Mouse (Mus musculus): ENCODE measurements around the gene Pcca. TPM values are rescaled to one million over a fixed set of nuclear protein-coding genes. Genes with fewer than 3 reads are reported as not detected.

Pcca gene
- total RNA-seq (2021): 10 to 100 TPM; 39.1 TPM
- long read RNA-seq, experiment 1, transcript Pcca-201 (24 exons, 2,592 nt): major isoform, 28 of 35 reads
- long read RNA-seq, experiment 1, partial matches to known transcripts: 3 of 35 reads
- long read RNA-seq, experiment 1, other reads (novel, unspliced or antisense): 4 of 35 reads
- long read RNA-seq, experiment 2, transcript Pcca-201 (24 exons, 2,592 nt): major isoform, 22 of 33 reads
- long read RNA-seq, experiment 2, partial matches to known transcripts: 1 of 33 reads
- long read RNA-seq, experiment 2, other reads (novel, unspliced or antisense): 10 of 33 reads

- DNase-seq: peak; percentile 96
Observed at GRCm38 (mm10) chr14:122534017-122534924, at the start of gene Pcca. Pcca (plus strand) TSS chr14:122534324.

GRCm38 (mm10) chr14:122484458-122484843, 49.7 kb upstream of the Pcca start:
- no peak for DNase-seq

DNA sequence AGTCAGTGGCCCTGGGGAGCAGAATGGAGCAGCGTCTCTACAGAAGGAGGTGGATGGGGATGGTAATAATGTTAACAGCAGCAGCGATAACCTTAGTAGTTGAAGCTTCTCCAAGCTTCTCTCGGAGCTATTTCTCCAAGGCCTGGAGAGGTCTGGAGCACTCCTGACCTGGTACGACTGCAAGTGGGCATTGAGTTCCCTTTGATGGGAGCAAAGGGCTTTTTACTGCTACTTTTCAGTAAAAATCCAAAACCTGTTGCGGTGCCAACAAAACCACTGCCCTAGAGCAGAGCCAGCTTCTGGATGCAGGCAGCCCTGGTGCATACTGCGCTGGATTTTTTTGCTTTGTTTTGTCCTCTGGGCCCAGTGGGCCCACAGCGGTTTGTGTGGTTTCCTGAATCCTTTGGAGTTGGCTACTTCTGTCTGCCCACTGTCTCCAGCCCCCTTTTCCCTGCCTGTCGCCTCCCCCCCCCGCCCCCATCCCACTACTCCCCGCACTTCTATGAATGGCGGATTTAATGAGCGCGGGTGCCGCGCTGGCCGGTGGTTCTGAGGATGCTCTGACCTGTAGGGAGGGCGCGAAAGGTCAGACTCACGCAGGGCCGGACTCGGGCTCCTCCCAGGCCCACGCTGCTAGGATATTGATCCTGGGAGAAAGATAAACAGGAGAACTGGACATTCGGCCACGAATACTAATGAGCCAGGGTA, 49.1 kb upstream of the Pcca start:
- no peak for DNase-seq

DNA sequence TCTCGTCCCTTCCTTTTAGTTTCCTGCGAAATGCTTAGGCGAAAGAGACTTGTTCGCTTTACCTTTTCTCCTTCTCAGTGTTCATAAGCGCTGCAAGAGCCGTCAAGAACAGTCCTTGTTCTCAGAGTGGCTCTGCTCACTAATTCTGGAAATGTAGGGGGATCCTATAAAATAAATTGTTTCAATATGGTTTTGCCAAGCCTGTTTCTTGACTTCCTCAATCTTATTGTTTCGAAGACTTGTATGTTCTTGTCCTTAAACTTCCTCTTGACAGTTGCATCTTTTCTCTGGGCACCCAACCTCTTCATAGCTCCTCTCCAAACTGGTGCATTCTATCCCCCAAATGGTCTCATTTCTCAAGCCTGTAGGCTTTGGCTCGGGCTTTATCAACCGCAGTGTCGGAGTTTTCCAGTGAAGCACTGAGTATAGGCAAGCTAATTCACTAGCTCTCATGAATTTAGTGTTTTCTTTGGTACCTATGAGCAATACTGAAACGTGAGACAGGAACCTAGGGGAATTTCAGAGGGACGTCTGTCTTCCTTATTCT, 48.4 kb upstream of the Pcca start:
- DNase-seq: no peak

- DNase-seq: no peak
Observed at GRCm38 (mm10) chr14:122486611-122487010, 47.5 kb upstream of the Pcca start.

DNA sequence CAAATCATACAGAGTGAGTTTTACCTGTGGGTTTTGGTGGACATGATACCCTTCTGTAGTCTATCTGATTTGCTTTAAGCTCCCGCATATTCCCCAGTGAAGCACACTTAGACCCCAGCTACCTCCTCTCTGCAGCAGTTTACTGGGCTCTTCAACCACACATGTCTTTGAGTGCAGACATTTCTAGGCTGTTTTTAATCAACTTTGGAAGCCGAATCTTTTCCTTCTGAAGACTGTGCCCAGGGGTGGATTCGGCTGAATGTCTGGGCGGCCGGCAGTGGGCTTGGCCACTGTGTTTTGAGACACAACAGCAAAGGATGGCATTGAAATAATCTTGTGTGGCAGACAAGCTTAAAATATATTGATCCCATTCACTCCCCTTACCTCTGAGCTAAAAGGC, 46.8 kb upstream of the Pcca start:
- DNase-seq: no peak

- DNase-seq: no peak
Observed at GRCm38 (mm10) chr14:122489041-122489440, 45.1 kb upstream of the Pcca start.

- no peak for DNase-seq
Observed at GRCm38 (mm10) chr14:122489686-122490414, 44.3 kb upstream of the Pcca start.

GRCm38 (mm10) chr14:122490441-122491328, 43.4 kb upstream of the Pcca start, which contains the start of gene Gm10837:
Gm10837 (plus strand) TSS chr14:122490586.
- DNase-seq: no peak

DNA sequence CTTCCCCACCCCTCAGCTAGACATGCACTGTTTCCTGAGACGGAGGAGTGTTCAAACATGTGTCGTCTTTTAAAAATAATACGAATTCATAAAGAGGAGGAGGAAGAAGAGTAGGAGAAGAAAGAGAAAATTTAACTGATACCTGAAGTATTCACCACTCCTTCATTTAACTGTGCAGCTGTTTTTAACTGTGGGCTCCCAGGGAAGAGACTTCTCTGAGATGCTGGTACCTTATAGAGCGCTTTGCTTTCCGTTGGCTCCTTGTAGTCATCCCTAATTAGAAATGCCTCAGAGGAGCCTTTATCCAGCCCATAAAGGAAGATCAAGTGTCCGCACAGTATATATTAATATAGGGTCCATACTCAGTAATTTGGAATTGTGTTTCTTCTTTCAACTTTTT, 42.6 kb upstream of the Pcca start:
- DNase-seq: no peak

DNA sequence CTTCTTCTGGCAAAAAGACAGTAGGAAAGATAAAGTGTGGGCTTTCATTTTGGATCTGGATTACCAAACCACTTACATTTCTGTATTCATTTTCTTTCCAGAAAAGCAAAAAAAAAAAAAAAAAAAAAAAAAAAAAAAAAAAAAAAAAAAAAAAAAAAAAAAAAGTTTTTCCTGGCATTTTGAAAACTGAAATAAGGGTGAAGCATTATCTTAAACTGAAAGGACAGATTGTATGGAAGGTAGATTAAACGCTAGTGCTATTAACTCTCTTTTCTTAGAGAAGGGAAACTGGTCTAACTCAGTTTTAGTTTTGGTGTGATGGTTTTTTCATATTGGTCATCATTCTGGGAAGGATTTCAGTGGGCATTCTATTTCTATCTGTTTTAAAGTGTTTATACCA, 42.1 kb upstream of the Pcca start:
- DNase-seq: no peak

DNA sequence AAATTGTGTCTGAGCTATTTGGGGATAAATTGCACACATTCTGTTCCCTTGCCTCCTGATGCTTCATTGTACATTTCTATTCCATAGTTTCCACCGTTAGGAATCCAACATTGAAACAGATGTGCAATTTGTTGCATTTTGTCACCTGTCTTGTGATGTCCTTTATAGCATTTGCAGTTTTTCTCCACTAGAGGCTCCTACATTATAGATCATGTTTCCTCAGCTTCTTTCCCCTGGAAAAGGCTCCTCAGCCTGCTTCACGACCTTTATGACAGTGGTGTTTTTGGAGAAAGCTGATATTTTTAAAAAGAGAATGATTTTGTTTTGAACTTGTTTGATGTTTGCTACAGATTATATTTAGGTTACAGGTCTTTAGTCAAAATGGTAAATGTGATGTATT, 25.1 kb upstream of the Pcca start:
- DNase-seq: no peak

DNA sequence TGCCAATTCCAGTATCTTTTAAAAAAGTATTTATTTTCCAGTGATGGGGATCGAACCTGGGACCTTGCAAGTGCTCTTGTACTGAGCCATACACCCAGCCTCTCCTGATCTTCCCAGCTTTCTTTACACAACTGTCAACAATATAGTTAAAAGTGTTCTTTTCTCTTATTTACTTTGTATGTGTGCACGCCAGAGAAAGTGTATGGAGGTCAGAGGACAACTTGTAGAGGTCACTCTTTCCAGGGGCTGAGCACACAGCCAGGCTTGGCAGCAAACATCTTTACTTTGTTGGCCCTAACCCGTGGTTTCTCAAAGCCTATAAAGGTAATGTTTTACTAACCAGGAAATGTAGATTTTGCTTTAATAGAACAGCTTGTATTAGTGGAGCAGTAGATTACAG, 22.6 kb upstream of the Pcca start:
- no peak for DNase-seq

DNA sequence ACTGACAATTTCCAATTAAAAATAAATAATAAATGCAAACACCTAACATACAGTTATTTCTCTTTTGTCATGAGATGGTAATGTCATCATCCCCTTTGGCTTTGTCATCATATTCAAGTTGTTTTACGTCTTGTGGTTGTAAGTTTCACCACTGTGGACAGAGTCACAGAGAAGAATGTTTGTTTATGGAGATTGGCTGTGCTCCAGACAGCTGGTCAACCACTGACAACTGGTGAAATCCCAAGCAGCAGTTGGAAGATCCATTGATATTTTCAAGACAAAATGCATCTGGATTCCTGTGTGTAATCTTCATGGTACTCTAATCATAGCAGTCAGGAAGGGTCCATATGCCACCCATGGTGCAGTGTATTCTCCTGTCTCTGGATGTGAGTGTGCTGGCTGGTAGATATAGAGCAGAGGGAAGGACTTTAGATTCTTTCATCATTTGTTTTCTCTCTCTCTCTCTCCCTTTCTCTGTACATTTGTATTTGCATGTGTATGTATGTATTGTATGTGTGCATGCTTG, 20.6 kb upstream of the Pcca start:
- no peak for DNase-seq

DNA sequence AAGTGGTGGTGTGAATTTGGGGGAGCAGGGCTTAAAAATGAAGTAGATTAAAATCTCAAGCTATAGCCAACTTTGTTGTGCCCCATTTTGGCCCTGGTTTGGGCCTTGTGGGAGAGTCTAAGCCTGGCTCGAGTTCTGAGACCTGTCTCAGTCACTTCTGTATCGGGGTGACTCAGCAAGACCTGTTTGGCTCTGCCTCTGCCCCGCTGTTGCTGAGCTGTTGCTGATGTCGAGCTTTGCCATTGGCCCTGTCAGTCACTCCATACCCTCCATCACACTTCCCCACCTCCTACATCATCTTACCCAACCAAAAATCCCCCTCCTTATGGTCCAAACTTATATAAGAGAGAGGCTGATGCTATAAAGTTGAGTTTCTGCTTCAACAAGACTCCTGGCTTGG, 5.6 kb upstream of the Pcca start:
- no peak for DNase-seq

DNA sequence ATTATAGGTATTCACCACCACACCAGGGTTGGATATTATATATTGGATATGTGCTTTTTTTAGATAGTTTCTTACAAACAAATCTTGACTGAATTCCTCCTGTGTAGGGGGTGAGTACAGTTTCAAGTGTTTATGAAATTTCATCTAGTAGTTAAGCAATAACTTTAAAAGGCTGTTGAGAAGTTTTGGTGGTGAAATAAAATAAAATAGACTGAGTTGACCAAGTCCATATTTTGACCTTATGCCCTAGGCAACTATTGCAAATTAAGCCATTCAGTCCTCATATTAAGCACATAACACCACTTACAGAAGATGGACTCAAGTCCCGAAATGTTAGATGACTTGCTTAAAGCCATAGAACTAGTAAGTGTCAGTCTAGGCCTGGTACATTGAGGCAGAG, 1.9 kb downstream of the Pcca start:
- DNase-seq: no peak

GRCm38 (mm10) chr14:122548421-122548820, 14.3 kb downstream of the Pcca start:
- no peak for DNase-seq

DNA sequence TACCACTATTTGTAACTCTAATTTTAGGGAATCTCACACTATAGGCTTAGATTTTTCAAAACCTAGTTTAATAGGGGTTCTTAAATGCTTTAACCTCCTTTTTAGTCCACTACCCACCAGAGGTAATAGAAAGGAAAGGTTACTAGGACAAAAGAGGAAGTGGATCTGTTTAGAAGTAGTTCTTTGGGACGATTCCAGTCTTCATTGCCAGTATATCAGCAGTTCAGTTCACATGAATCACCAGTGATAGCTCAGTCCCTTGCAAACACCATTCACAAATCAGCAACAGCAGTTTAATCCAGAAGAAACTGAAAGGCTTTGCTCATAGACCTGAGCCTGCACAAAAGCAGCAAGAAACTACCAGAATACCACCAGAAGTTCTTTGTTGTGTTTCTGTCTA, 14.8 kb downstream of the Pcca start:
- no peak for DNase-seq

GRCm38 (mm10) chr14:122552761-122553445, 18.8 kb downstream of the Pcca start:
- DNase-seq: no peak

- no peak for DNase-seq
Observed at GRCm38 (mm10) chr14:122557353-122557752, 23.2 kb downstream of the Pcca start.

Data from gastrocnemius, postnatal 10 days (tissue).